Mouse (Mus musculus) layer of hippocampus, adult 8-10 months (tissue): ENCODE data around the gene Tinagl1. TPM values are rescaled to one million over a fixed set of nuclear protein-coding genes. Genes with fewer than 3 reads are reported as not detected.

Source experiments
- DNase-seq, 2 experiments: peaks; one replicate each; pipeline ENCODE4 v3.0.0; 2022; ENCODE audit warnings: low spot score in 2 of 2
- total RNA-seq, 4 experiments: library from RNA; stranded (reverse); gene quantifications; 2 replicates each; pipeline ENCODE4 v1.2.4; 2022

Tinagl1 gene
- total RNA-seq, 4 experiments from 2014 or later, result 9.7 to 11.8 (median 11.0) TPM

DNA sequence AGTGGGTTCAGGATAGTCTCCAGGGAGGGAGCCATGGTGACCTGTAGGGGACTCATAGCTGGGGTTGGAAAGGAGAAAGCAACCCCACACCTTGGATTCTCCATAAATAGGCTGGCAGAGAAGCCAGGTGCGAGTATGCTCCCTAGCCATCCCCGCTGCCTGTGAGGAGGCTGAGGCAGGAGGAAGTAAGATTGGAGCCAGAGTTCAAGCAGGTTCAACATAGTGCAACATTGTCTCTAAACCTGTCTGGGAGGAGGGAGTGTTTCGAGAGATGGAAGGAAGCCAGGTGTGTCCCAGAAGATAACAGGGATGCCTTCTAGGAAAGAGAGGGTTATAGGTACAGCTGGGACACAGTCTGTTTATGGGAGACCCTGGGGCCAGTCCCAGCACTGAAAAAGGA, 5.0 kb upstream of the Tinagl1 start:
- DNase-seq, result no peak

DNA sequence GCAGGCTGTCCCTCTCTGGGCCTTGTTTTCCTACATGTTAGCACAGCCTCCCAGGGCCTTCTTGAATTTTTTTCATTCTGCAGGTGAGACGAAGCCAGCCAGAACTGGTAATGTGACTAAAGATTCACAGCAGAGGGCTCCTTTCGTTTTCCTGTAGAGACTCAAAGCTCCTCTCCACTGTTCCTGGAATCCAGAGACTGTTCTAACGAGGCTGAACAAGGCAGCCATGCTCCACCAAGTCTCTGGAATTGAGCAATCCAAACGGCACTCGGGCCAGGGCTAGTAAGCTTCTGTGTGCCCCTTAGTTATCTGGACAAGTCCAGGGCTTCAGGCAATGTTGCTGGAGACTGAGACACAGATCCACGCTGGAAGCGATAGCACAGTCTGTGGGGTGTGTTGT, 2.6 kb upstream of the Tinagl1 start:
- DNase-seq, result no peak

DNA sequence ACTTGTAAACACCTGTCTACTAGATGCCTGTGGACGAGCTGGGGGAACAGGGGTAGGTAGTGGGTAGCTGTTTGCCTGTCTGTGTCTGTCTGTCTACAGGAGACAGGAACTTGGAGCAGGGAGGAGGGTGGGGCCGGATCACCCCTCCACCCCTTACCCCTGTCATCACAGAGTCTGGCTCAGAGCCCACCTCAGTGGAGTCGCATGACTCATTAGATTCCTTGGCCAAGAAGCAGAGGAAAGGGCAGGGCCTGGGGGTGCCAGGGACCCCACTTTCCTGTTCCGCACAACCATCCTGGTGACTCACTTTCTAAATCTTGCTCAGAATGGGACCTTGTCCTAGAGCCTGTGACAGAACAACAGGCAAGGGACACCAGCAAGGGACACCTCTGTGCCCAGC, 2.2 kb upstream of the Tinagl1 start:
- no peak for DNase-seq

DNA sequence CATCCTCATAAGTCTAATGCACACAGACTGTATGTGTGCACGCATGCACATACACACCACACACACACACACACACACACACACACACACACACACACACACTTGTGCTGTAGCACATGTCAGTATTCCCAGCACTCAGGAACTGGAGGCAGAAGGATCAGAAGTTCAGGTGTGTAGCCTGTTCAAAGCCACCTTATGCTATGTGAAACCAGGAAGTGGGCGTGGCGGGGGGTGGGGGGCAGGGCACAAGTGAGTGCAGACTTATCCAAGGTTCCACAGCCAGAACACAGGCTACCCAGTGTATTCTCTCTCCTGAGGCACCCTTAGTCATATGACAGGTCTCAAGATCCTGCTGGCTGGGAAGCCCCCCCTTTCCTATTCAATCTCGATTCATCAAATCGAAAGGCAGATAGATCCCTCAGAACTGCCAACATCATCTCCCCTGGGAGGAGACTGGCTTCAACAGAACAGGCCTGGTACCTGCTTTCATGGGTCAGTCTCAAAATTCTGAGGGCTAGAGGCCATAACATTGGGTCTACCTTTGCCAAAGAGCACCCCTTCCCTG, 1.3 kb upstream of the Tinagl1 start:
- DNase-seq, result no peak

DNA sequence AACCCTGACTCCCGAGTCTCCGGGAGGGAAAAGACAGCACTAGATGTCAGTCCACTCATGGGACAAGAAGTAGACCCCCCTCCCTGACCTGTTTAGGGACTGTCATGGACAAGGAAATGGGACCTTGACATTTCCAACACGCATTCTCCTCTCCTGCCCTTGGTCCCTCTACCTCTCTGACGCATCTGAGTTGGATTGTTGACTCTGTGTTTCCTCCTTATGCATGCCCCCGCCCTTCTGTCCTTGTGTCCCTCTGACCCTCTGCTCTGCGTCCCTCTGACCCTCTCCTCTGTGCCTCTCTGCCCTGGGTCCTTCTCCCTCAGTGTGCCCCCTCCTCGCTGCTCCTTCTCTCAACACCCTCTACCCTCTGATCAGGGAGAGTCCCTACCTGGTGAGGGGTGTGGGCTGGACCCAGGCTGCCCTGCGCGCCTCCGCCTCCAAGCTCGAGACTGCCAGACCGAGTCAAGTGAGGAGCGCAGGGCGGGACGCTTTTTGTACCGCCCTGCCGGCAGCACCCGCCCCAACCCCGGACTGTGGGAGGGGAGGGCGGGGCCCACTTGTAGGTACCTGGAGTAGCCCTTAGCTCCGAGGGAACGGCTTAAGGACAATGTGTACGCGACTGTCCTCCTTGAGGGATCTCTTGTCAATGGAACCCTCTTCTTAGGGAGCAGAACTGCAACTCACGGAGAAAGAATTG, 439 bp downstream of the Tinagl1 start:
- no peak for DNase-seq

DNA sequence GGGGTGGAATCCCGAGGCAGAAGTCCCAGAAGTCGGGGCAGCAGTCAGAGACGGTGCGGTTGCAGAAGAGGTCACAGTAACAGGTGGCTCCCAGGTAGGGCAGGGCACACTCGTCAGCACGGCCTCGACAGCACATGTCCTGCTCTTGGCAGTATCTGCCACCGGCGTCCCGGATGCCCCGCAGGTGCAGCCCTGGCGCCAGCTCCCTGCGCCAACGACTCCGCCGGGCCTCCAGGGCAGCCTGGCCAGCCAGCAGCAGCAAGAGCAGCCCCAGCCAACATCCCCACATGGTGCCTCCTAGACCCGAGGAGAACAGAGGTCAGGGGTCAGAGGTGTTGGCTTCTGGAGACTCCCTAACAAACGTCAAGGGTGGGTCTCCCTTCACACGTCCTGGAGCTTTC, 1.0 kb downstream of the Tinagl1 start:
- no peak for DNase-seq

DNA sequence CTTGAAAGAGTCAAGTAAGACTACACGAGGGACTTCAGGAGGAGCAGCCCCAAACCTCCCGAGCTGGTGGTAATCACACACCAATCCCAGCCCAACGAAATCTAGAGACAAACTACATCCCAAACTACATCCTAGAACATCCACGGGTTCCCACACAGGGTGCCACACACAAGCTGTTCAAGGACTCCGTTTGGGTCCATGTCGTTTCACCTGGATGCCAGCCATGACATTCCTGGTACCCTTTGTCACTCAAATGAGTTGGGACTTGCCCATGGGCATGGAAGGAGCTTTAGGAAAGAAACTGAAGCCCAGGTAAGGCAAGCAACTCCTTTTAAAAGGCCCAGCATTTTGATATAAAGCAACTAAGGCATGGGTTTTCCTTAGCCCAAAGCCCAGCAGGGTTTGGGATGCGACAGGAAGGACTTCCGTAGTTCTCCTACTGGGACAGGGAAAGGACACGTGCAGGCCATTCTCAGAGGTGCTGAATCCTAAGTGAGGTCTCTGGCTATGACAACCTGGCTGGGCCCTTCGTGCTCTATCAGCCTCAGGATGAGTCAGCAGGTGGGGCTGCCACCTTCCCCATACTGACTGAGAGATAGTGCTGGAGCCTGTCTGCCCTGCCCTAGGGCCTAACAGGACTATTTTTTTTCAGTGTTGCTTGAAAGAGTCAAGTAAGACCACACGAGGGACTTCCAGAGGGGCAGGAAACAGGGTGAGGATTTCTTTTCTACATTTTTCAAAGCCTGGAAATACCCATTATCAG, 1.7 kb downstream of the Tinagl1 start:
- DNase-seq, result no peak

DNA sequence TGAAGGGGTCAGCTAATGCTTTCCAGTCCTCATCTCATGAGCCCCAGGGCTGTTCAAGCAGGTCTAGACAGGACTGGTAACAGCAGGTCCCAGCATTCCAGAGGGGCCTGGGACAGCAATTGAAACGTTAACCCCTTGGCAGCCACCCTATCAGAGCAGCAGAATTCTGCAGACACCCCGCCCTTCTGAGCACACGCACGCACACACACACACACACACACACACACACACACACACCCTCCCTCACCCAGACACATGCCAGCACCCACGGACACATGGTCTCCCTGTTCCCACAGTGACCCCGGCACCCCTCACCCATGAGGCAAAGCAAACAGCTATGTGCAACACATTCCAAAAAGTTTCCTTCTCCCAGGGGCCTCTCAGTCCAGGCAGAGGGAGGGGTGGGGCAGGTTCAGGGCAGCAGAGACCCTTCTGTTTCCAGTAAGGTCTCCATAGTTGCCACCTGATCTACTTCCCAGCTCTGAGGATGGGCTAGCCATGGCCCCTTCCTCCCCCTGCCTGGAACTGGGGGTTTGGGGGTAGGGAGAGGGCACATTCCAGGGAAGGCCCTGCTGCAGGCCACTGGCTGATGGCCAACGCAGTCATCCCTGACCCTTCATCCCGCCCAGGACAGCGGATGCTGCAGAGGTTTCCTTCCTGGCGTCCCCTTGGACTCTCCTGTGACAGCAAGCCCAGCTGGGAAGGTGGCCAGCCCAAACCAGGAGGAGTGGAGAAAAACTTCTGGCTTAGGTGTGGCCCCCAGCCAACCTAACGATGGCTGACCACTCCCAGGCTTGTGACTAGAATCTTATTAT, 2.8 kb downstream of the Tinagl1 start:
- no peak for DNase-seq

DNA sequence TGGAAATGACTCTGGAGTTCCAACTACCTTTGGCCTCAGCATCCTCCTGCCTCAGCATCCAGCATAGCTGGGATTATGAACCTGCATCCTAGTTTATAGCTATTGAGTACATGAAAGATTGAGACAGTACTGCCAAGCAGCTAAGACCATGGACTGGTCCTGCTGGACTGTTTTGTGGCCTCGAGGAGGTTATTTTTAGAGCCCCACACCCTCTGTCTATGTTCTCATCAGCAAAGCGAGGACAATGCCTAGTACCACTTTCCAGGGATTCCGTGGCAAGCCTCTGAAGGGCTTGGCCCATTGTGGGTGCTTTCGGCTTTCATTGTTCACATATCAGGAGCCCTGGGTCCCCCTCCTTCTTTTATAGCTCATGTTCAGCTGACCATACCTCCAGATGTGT, 4.6 kb downstream of the Tinagl1 start:
- no peak for DNase-seq

DNA sequence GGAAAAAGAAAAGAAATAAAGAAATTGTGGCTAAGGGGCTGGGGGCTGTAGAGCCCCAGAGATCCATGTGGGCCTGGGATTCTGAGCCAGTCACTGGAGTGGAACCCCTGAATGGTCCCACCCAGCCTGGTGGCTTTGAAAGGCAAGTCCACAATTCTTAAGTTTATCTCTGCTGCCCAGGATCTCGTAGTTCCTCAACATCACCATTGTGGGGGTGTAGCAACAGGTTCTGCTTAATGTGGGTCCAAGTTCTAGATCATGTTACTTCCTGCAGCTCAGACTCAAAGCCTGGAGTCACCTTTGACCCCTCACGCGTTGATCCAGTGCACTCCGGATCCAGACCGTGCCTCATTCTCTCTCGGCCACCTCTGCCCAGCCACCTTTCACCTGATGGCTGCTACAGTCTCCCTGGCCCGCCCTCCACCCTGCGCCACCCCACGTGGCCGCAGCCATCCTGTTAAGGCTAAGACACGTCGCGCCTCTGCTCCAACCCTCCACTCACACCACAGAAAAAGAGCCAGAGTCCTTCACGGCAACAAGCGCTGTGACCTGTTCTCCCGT, 5.4 kb downstream of the Tinagl1 start:
- no peak for DNase-seq

DNA sequence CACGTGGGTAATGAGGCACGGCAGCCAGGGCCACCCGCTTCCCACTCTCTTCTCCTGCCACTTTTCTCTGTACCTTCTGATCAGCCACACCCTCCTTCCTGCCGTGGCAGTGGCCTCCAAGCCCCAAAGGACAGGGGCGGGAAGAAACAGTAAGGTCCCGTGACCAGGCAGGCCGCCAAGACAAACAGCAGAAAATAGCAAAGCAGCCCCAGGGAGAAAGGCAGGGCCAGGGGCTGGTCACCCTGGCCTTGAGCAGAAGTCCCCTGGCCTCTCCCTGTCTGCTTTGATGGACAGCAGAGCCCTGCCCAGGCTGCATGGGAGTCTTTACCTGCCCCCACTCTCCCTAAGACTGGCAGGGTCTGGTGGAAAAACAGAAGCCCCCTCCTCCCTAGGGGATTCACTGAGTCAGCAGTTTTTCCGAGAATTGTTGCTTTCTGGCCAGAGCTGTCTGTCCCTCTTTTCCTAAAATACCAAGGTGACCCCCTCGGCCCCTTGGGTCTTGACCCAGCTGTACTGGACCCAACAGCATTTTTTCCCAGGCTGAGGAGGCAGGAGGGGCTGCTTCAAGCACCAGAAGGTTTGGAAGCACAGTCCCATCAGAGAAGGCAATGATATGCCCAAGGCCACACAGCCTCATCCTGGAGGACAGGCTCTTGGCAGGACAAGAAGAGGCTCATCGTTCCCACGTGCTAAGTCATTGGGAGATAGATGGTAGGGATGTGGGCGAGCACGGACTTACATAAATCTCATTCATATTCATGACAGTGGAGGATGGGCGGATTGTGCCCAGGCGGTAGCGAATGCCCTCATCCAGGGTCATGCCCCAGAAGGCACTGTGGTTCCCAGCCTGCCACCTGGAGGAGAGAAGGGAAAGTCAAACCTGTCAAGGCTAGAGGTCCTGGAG, 6.4 kb downstream of the Tinagl1 start:
- DNase-seq, result no peak

DNA sequence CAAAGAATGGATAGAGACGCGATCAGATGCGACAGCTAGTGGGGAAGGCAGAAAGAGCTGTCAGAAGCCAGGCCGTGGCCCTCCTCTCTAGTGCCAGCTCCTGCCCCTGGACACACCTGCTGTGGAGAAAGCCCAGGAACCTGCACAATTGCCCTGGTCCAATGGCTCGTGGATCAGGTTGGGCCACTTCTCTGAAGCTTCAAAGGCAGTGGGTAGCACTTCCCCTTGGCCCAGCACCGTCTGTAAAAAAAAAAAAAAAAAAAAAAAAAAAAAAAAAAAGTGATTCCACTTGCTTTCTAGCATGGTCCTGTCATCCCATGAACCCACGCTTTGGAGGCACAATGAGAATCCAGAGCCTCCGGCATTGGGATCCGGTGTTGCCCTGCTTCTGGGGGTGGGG, 7.1 kb downstream of the Tinagl1 start:
- DNase-seq, result no peak

DNA sequence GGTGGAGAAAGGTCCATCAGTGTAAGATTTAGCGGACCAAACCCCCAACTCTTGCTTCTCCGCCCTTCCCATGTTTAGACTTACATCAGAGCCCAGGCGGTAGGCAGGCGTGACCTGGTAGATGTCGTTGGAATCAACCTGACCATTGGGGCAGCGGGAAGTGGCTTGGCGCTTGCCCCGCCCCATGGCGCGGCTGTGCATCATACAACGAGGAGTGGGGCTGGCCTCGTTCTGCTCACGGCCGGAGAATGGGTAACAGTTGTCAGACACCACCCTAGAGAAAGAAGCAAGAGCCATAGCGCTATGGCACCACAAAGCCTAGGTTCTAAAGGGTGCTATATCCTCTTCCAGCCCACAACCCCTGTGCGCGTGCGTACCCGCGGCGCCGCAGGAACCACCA, 7.6 kb downstream of the Tinagl1 start:
- no peak for DNase-seq

DNA sequence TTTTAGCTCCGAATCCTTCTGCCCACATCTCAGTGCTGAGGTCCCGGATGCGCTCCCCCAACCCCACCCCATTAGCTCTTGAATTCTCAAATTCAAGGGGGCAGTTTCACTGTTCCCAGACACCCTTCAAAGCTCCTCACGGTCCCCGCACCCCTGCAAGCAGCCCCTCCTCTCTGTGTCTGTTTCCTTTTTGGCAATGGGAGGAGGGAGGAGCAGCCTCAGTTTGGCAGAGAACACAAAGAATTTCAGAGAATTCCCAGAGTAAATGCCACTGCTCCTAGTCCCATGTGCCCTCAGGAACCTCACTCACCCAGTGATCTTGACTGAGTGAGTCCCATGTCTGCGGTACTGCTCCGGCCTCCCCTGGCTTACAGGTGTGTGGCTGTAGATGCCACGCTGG, 8.3 kb downstream of the Tinagl1 start:
- no peak for DNase-seq

DNA sequence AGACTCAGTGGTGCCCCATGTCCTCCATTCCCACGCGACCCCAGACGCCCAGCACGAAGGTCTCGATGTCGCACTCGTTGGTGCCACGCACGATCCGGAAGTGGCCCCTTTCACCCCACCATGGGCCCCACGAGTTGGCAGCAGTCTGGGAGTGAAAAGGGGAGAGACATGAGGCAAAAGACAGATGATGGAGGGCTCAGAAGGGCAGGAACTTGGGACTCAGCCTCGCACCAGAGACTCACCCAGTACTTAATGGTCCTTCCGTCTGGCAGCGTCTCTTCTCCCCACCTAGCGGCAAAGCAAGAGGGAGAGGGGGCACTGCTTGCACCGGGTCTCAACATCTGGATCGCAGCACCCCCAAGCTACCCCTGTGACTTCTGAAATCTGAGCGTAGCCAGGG, 8.9 kb downstream of the Tinagl1 start:
- no peak for DNase-seq

DNA sequence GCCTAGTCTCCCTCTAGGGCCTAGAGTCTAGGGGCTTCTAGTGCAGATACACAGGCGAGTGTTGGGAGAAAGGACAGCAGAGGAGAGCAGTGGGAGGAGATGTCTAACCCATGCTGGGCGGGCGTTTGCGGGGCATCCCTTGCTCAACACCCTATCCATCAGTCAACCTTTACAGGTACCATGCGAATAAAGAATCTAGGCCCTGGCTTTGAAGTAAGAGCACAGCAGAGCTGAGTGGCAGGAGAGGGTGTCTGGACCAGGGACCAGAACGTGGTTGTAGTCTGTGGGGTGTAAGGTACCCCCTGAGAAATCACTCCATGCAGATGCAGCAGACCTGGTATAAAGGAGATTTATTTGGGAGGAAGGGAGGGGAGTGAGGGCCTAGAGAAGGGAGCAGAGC, 10.8 kb downstream of the Tinagl1 start:
- DNase-seq, result no peak

DNA sequence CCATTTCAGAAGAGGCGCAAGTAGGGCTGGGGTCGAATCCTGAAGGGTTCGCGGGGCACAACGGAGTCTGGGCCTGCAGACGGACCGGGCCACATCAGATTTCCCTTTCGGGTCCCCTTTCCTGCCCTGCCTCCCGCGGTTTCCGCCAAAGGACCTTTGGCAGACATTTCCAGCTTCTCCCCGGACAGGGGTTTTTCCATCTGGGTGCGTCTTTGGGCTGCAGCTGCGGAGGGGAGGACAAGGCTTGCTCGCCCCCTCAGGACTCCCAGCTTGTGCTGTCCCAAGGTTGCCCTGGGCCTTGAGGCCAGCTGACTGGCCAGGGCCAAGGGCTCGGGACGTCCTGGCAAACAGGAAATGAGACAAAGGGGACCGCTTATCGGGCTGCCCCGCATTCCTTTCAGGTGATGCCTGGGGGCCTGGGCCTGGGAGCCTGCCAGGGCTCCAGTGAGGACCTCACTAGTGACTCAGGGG, 11.5 kb downstream of the Tinagl1 start:
- DNase-seq, result no peak

DNA sequence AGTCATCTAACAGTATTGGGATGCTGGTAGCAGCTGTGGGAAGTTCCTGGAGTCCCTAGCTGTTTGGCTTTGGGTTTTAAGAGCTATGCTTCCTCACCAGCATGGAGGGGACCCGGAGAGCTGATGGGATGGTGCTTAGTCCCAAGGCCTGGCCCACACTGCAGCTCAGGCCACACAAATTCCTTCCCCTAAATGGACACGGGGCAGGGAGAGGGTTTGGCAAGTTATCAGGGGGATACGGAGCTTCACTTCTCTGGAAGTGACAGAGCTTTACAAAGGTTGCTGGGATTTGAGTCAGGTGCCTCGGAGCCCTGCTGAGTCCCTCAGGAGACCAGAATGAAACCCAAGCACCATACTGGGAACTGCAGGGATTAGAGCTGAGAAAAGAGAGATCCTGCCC, 13.6 kb downstream of the Tinagl1 start:
- no peak for DNase-seq

DNA sequence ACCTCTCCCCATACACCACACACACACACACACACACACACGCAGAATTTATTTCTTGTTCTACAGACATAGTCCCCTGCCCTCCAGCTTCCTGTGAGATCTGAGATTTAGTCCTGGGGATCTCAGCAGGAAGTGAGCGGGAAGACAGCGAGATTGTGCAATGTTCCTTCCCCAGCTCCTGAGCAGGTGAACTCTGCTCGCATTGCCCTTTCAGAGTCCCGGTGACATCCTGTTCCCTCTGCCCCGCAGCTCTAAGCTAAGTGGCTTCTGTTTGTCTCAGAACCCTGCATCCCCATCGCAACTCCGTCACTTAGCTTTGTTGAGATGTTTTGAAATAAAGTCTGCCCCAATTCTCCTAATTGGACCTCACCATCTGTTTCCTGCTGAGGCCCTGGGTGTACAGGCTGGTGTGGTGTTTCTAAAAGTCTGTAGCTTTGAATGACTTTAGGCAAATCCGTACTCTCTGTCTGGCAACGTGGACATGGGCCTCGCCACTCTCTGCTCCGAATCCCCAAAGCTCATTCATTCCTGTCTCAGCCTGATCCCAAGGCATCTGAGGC, 18.0 kb downstream of the Tinagl1 start:
- no peak for DNase-seq

DNA sequence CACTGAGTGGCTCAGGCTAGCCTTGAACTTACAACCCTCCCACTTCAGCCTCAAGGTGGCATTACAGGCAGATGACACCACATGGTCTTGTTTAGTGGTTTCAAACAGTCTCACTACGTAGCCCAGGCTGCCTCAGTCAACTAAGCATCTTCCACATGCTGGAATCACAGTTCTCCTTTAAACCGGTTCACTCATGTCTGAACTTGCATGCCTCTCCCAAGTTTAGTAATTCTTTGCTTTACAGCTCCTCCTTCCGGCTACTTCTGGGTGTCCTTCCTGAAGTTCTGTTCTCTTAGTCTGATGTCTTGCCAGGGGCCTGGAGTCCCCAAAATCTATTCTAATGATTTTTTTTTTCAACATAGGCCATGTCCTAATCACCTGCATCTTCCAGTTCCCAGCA, 20.7 kb downstream of the Tinagl1 start:
- DNase-seq, result no peak
